Mouse (Mus musculus) C3H10T1/2 (cell line): Measurements from ENCODE around the gene Car15. TPM values are rescaled to one million over a fixed set of nuclear protein-coding genes. Genes with fewer than 3 reads are reported as not detected.

ENCODE experiments used
- polyA plus RNA-seq, 2 experiments: library from polyadenylated mRNA; unstranded; fragments of >200 nt; fragmentation: generic; extraction: Trizol; gene quantifications; one replicate each; pipeline ENCODE4 v1.2.1; 2012; ENCODE audit warnings: missing spikeins in 2 of 2

The Car15 gene
- 1 to 10 TPM in 1 of 2 experiments, under 1 TPM in 1; 0.37 to 5.4 TPM for polyA plus RNA-seq

GRCm38 (mm10) chr16:17838051-17838450 is at the start of gene Car15:
Gene Car15, minus strand, starts transcription at chr16:17838364.

GRCm38 (mm10) chr16:17832821-17833220 is 5.3 kb downstream of the Car15 start, which contains the start of gene B830017H08Rik:
Gene B830017H08Rik, plus strand, starts transcription at chr16:17833121.

GRCm38 (mm10) chr16:17796971-17797811 is 41.0 kb downstream of the Car15 start, which contains the start of gene Scarf2:
Gene Scarf2, plus strand, starts transcription at chr16:17797282.

Other genes with a start within 250 kb of the Car15 start
- 10 to 100 TPM in 1 of 2 experiments, 1 to 10 TPM in 1; 6.8 to 27.4 TPM for gene Smpd4, start 219.0 kb downstream of the Car15 start, polyA plus RNA-seq
- 10 to 100 TPM in 1 of 2 experiments, 1 to 10 TPM in 1; 8.7 to 19.2 TPM for gene Ccdc74a, start 191.9 kb downstream of the Car15 start, polyA plus RNA-seq
- gene Med15, start 105.5 kb downstream of the Car15 start, polyA plus RNA-seq, result 10 to 100 TPM; 15.8 to 54.1 TPM
- gene Klhl22, start 78.7 kb downstream of the Car15 start, polyA plus RNA-seq, result 10 to 100 TPM; 19.3 to 59.6 TPM
- gene Scarf2, start 41.1 kb downstream of the Car15 start, polyA plus RNA-seq, result 100 to 1,000 TPM in 1 of 2 experiments, 10 to 100 TPM in 1; 35.1 to 151 TPM
- gene B830017H08Rik, start 5.2 kb downstream of the Car15 start, polyA plus RNA-seq, result under 1 TPM in 1 of 2 experiments, not detected in 1; 0.46 TPM
- gene Gm20518, start 53.3 kb upstream of the Car15 start, polyA plus RNA-seq, result under 1 TPM; 0.01 to 0.39 TPM
- under 1 TPM; 0.02 to 0.19 TPM for gene Tssk1, start 55.9 kb upstream of the Car15 start, polyA plus RNA-seq
- gene Dgcr2, start 60.2 kb upstream of the Car15 start, polyA plus RNA-seq, result 10 to 100 TPM; 25.5 to 64.3 TPM
- under 1 TPM; 0.04 to 0.14 TPM for gene Tssk2, start 60.3 kb upstream of the Car15 start, polyA plus RNA-seq
- gene Ess2, start 73.0 kb upstream of the Car15 start, polyA plus RNA-seq, result 10 to 100 TPM; 17.5 to 30.4 TPM
- gene Gsc2, start 76.7 kb upstream of the Car15 start, polyA plus RNA-seq, result not detected
- gene Slc25a1, start 89.9 kb upstream of the Car15 start, polyA plus RNA-seq, result 100 to 1,000 TPM; 104 to 113 TPM
- not detected for gene Vpreb2, start 142.1 kb upstream of the Car15 start, polyA plus RNA-seq
- gene Dgcr6, start 214.5 kb upstream of the Car15 start, polyA plus RNA-seq, result 100 to 1,000 TPM; 113 to 200 TPM